Comparison of ENCODE assay signal across 7 mouse cellular contexts in the genomic region with DNA sequence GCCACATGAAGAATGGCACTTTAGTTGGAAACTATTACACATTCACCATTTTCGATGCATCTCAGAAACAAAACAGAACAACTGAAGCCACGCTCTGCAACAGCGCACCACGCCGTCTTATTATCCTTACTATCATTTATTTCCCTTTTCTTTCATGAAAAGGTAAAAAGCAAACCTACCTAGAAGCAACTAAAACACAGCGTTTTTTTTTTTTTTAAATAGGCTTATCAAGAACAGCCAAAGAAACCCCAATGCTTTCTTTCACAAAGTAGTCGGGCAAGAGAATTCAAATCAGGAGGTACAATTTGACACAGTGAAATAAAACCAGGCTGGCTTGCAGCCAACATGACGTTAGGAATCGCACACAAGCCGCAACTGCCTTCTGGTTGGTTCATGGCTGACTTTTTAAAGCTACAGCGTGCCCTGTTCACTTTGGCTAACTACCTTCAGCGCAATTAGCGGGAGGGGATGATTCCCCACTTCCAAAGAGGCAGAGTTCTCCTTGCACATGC. TPM values are rescaled to one million over a fixed set of nuclear protein-coding genes. Genes with fewer than 3 reads are reported as not detected.
A peak's percentile ranks its signal among the peaks of the same experiment; 100 is the strongest.
DNase-seq lines count a peak whose midpoint lies in the region; ATAC-seq and TF ChIP-seq lines count a peak whose summit lies in the region.

No protein-coding gene starts in this region.

- ATAC-seq in hindbrain, postnatal 0 days: no peak

- H3K27ac ChIP-seq in hindbrain, postnatal 0 days: peak overlapping the region; percentile 41; the same call in 1 of the 2 replicates

- no peaks in the 10 kb centered on the region for H3K27me3 ChIP-seq in hindbrain, postnatal 0 days (ENCODE audit: insufficient read depth, low read length)

- DNase-seq in T-cell, adult 2 months (ENCODE audit: low spot score): peak; percentile 40
- DNase-seq in brain, embryonic 14.5 days (ENCODE audit: low read depth): peak; percentile 90
- DNase-seq in gastrocnemius, adult 8-10 months (ENCODE audit: low spot score in 2 of 2): peak; percentile 41 to 54
- peak; percentile 83 for DNase-seq in hindbrain, postnatal 0 days (ENCODE audit: low spot score)
- DNase-seq in layer of hippocampus, postnatal 36 days: peak; percentile 38 to 51
- DNase-seq in lung, postnatal 10 days: peak; percentile 60
- peak; percentile 73 for DNase-seq in right cerebral cortex, adult 18-20 months

- no peak for TF ChIP-seq CTCF in brain, embryonic 14.5 days (IDR thresholded peaks at IDR 0.05; ENCODE audit: borderline replicate concordance, extremely low read depth, insufficient read depth, insufficient read length)
- TF ChIP-seq CTCF in hindbrain, postnatal 0 days (IDR thresholded peaks at IDR 0.05; ENCODE audit: low read depth): no peak

- no peak for TF ChIP-seq POLR2A in brain, embryonic 14.5 days (IDR thresholded peaks at IDR 0.05; ENCODE audit: borderline replicate concordance, extremely low read depth, insufficient read depth, insufficient read length, poor library complexity, severe bottlenecking)

- WGBS in hindbrain, postnatal 0 days: 33% methylated on average over 13 of the region's 13 CpGs

- H3K4me1 ChIP-seq in hindbrain, postnatal 0 days (ENCODE audit: insufficient read depth, low read length): no peaks in the 10 kb centered on the region; the same call in 1 of the 2 replicates

- no peaks in the 10 kb centered on the region for H3K36me3 ChIP-seq in hindbrain, postnatal 0 days (ENCODE audit: insufficient read depth, low read length)

- no peaks in the 10 kb centered on the region for H3K9me3 ChIP-seq in hindbrain, postnatal 0 days (ENCODE audit: low read length)

- H3K4me3 ChIP-seq in hindbrain, postnatal 0 days (ENCODE audit: low read length): peak overlapping the region; percentile 29

- H3K9ac ChIP-seq in hindbrain, postnatal 0 days (replicated peaks; ENCODE audit: low read length): peak overlapping the region; percentile 24; the same call in 1 of the 2 replicates

- H3K4me2 ChIP-seq in hindbrain, postnatal 0 days (ENCODE audit: low read depth, low read length): peak overlapping the region; percentile 53

RNA-seq across cellular contexts. Expression of a gene that starts 3.2 kb away (rescaled TPM):
- 0.26 TPM in 1 of 2 replicates, not detected in the other for polyA plus RNA-seq in brain, embryonic 14.5 days (2012; rRNA removed)
- total RNA-seq in gastrocnemius, adult 8-10 months (2022): 1 to 10 TPM in 3 of 4 experiments, under 1 TPM in 1; 0.29 to 1.8 (median 1.4) TPM
- total RNA-seq in hindbrain, postnatal 0 days (2014; rRNA removed): 0.36 and 0.89 TPM in 2 replicates
- 0.45 and 0.46 TPM in 2 replicates for polyA plus RNA-seq in hindbrain, postnatal 0 days (2015; fragmentation: Nextera tagmentation; extraction: Ambion mirVana)
- not detected for total RNA-seq in layer of hippocampus, postnatal 36 days (2021)

RNA-seq across cellular contexts. Expression of a gene that starts 31.1 kb away (rescaled TPM):
- polyA plus RNA-seq in brain, embryonic 14.5 days (2012; rRNA removed): 0.08 TPM in 1 of 2 replicates, not detected in the other
- total RNA-seq in gastrocnemius, adult 8-10 months (2022): not detected
- total RNA-seq in hindbrain, postnatal 0 days (2014; rRNA removed): not detected in 2 replicates
- not detected in 2 replicates for polyA plus RNA-seq in hindbrain, postnatal 0 days (2015; fragmentation: Nextera tagmentation; extraction: Ambion mirVana)
- total RNA-seq in layer of hippocampus, postnatal 36 days (2021): not detected

Comparison
In these comparisons a context has a peak if more than half of its experiments do, and no peak if none do; other contexts are left out.
1. DNase-seq: peak in every context shown above with its lines; median percentile 90 in brain, embryonic 14.5 days; 83 in hindbrain, postnatal 0 days; 73 in right cerebral cortex, adult 18-20 months; 60 in lung, postnatal 10 days; 48 in gastrocnemius, adult 8-10 months; 44 in layer of hippocampus, postnatal 36 days; 40 in T-cell, adult 2 months.